Mouse (Mus musculus): Measurements from ENCODE around the gene Wdr81. TPM values are rescaled to one million over a fixed set of nuclear protein-coding genes. Genes with fewer than 3 reads are reported as not detected.

Wdr81 gene
- polyA plus RNA-seq, 1 experiment: 34.4 TPM

DNA sequence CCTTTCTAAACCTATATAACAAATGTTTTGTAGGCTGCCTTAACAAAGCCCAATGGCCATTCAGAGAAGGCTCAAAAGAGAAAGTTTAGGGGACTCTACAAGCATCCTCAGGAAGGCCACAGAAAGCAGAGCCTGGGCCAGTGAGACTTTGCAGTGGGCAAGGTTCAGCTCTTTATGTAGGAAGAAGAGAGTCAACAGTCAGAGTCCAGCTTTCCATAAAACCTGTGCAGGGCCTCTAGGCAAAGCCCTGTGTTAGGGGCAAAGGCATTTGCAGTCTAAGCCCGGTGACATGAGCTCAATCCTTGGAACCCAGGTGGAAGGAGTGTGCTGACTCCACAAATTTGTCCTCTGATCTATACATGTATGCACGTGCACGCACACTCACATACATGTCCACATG lies 30.1 kb downstream of the Wdr81 start:
- TF ChIP-seq POLR2A (IDR thresholded peaks at IDR 0.05; ENCODE audit: low read depth, low read length): no peak
- TF ChIP-seq CTCF (IDR thresholded peaks at IDR 0.05; ENCODE audit: extremely low read depth, insufficient read depth, insufficient read length, insufficient replicate concordance): no peak

DNA sequence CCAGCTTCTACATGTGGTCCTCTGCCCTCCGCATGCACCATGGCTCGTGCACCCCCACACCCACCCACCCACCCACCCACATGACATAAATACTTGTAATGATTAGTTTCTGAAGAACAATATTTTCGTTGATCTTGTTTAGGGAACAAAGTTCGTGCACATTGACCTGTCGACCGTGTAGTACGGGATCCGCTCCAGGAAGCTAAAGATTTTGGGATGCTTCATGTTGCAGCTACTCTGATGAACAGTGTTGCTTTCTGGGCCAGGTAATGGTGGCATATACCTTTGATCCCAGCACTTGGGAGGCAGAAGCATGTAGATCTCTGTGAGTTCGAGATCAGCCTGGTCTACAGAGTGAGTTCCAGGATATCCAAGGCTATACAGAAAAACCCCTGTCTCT lies 30.5 kb downstream of the Wdr81 start:
- no peaks in the 10 kb centered on the region for H3K27me3 ChIP-seq (ENCODE audit: control insufficient read depth, insufficient read depth, low read length)

More for the DNA sequence above, 30.1 kb downstream of the Wdr81 start:
- Histone ChIP-seq H3K27me3 (ENCODE audit: control insufficient read depth, insufficient read depth, low read length) (no peaks in the 10 kb centered on the region), H3K4me3 (ENCODE audit: extremely low read depth, insufficient read depth, insufficient read length) (no peak overlapping the region), H3K4me1 (ENCODE audit: control insufficient read depth, insufficient read depth, insufficient read length) (no peaks in the 10 kb centered on the region; the same call in 1 of the 2 replicates), H3K36me3 (ENCODE audit: control insufficient read depth, insufficient read depth, low read length) (no peaks in the 10 kb centered on the region), H3K27ac (ENCODE audit: insufficient read depth, low read length) (no peak overlapping the region)
- WGBS: 88% methylated on average over 3 of the region's 3 CpGs
- DNase-seq (ENCODE audit: low read depth in 1 of 2, low spot score in 2 of 2): no peak

DNA sequence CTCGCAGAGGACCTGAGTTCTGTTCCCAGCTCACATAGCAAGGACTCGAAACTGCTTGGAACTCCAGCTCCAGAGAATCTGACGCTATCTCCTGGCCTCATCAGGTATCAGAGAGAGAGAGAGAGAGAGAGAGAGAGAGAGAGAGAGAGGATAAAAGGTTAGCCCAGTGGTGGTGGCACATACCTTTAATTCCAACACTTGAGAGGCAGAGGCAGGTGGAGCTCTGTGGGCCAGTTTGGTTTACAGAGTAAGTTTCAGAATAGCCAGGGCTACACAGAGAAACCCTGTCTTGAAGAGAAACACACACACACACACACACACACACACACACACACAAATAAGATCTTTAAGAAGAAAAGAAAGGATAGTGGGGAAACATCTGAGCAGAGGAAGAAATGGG lies 31.4 kb downstream of the Wdr81 start:
- no peaks in the 10 kb centered on the region for H3K27me3 ChIP-seq (ENCODE audit: control insufficient read depth, insufficient read depth, low read length)
- H3K27ac ChIP-seq (ENCODE audit: insufficient read depth, low read length): no peak overlapping the region
- no peaks in the 10 kb centered on the region for H3K4me1 ChIP-seq (ENCODE audit: control insufficient read depth, insufficient read depth, insufficient read length)
- no peak for TF ChIP-seq POLR2A (IDR thresholded peaks at IDR 0.05; ENCODE audit: low read depth, low read length)
- H3K4me3 ChIP-seq (ENCODE audit: extremely low read depth, insufficient read depth, insufficient read length): no peak overlapping the region
- no peaks in the 10 kb centered on the region for H3K36me3 ChIP-seq (ENCODE audit: control insufficient read depth, insufficient read depth, low read length)
- no peak for DNase-seq (ENCODE audit: low read depth in 1 of 2, low spot score in 2 of 2)
- 90% methylated on average over 3 of the region's 3 CpGs for WGBS

More for the DNA sequence above, 30.5 kb downstream of the Wdr81 start:
- WGBS: 91% methylated on average over 9 of the region's 9 CpGs
- Histone ChIP-seq H3K27ac (ENCODE audit: insufficient read depth, low read length) (no peak overlapping the region), H3K4me3 (ENCODE audit: extremely low read depth, insufficient read depth, insufficient read length) (no peak overlapping the region), H3K36me3 (ENCODE audit: control insufficient read depth, insufficient read depth, low read length) (no peaks in the 10 kb centered on the region), H3K4me1 (ENCODE audit: control insufficient read depth, insufficient read depth, insufficient read length) (no peaks in the 10 kb centered on the region; the same call in 1 of the 2 replicates)
- TF ChIP-seq CTCF (IDR thresholded peaks at IDR 0.05; ENCODE audit: extremely low read depth, insufficient read depth, insufficient read length, insufficient replicate concordance): no peak
- DNase-seq (ENCODE audit: low read depth in 1 of 2, low spot score in 2 of 2): no peak

DNA sequence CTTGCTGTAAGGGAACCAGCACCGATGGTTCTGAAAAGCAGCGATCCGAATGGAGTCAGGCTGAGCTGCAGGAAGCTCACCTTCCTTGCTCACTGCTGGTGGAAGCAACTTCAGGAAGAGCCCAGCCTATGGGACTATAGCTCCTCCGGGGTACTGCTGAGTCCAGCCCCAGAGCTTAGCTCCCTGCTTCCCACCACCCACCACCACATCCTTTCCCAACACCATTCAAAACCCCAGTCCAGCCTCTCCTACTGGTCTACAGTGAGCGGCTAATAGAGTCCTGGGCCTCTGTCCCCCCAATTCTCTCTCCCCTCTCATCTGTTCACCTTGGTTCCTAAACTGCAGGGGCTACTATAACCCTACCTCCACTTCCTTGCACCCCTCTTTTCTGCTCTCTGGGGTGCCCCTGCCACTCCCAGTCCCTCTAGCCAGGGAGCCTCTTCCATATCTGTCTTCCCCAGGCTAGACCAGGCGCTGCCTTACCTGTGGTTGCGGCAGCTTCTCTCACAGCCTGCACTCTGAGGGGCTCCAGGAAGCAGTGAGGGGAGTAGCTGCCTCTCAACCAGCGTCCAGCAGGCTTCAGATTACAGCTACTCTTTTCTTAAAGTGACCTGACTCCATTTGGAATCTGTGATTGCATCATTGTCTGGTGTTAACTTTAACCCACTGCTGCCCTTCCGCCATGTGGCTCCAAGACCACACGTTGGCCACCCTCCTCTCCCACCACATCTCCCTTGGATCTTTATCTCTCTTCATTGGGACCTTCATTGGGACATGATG lies 32.3 kb downstream of the Wdr81 start, which contains the start of gene Serpinf1:
Gene Serpinf1, minus strand, starts transcription at position 689 of the 780 bp plus-strand sequence.
- Histone ChIP-seq H3K4me1 (ENCODE audit: control insufficient read depth, insufficient read depth, insufficient read length) (no peaks in the 10 kb centered on the region), H3K27me3 (ENCODE audit: control insufficient read depth, insufficient read depth, low read length) (no peaks in the 10 kb centered on the region), H3K27ac (ENCODE audit: insufficient read depth, low read length) (no peak within 1 kb of the TSS), H3K36me3 (ENCODE audit: control insufficient read depth, insufficient read depth, low read length) (no peaks in the 10 kb centered on the region), H3K4me3 (ENCODE audit: extremely low read depth, insufficient read depth, insufficient read length) (no peak within 1 kb of the TSS)
- DNase-seq (ENCODE audit: low read depth in 1 of 2, low spot score in 2 of 2): no peak
- no peak for TF ChIP-seq POLR2A (IDR thresholded peaks at IDR 0.05; ENCODE audit: low read depth, low read length)
- TF ChIP-seq CTCF (IDR thresholded peaks at IDR 0.05; ENCODE audit: extremely low read depth, insufficient read depth, insufficient read length, insufficient replicate concordance): no peak
- WGBS: 65% methylated on average over 10 of the region's 10 CpGs

DNA sequence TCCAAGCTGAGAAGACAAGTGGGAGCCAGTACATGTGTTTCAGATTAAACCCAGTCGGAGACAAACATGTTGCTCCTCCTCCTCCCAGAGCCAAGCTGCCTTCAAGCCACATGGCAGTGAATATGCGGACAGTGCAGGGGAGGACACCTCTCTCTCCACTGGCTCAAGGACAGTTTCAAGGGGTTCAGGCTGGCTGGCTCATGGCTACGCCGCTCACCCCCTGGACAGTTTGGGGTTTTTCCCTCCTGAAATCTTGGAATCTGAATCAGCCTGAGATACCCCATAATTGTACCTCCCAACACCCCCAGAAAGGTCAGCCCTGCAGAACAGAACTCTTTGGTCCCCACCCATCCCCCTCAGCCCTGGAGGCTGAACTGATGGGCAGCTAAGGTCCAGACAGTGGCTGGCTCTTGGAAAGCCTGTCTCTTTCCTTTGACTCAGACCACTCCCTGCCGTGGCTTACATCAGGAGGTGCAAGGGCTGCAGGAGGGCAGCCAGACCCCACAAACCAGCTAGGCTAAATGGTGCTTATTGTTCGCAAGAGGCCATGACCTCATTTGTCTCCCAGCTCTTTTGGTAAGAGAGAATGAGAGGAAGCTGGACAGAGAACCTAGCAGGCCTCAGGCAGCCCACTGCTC lies 33.0 kb downstream of the Wdr81 start:
- no peaks in the 10 kb centered on the region for H3K27me3 ChIP-seq (ENCODE audit: control insufficient read depth, insufficient read depth, low read length)
- DNase-seq (ENCODE audit: low read depth in 1 of 2, low spot score in 2 of 2): no peak
- 85% methylated on average over 6 of the region's 6 CpGs for WGBS
- TF ChIP-seq POLR2A (IDR thresholded peaks at IDR 0.05; ENCODE audit: low read depth, low read length) (no peak), CTCF (IDR thresholded peaks at IDR 0.05; ENCODE audit: extremely low read depth, insufficient read depth, insufficient read length, insufficient replicate concordance) (no peak)
- H3K4me3 ChIP-seq (ENCODE audit: extremely low read depth, insufficient read depth, insufficient read length): no peak overlapping the region
- no peak overlapping the region for H3K27ac ChIP-seq (ENCODE audit: insufficient read depth, low read length)
- no peaks in the 10 kb centered on the region for H3K36me3 ChIP-seq (ENCODE audit: control insufficient read depth, insufficient read depth, low read length)
- H3K4me1 ChIP-seq (ENCODE audit: control insufficient read depth, insufficient read depth, insufficient read length): peaks cover 5% of the 10 kb centered on the region; the same call in 1 of the 2 replicates

DNA sequence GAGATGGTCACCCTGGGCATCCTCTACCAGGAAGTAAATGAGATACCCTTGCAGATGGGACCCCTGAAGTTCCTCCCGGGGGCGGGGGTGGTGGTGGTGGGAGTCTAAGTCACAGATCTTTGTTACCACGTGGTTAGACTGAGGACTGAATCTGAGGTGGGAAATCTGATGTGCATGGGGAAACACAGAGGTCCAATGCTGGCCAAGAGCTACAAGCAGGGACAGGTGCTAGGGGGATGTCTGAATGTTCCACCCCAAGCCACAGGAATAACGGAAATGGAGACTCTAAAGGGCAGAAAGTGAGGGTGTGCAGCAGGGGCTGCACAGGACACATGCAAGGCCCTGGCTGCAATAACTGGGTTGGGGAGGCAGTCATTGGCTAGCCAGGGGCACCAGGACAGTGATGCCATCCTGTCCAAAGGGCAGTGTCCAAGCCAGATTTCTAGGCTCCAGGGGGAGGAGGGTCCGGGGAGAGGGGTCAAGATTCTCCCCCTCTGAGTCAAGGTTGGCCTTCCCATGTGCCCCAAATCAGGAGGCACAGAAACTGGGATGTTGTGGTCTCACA lies 33.6 kb downstream of the Wdr81 start:
- no peak overlapping the region for H3K4me3 ChIP-seq (ENCODE audit: extremely low read depth, insufficient read depth, insufficient read length)
- no peaks in the 10 kb centered on the region for H3K27me3 ChIP-seq (ENCODE audit: control insufficient read depth, insufficient read depth, low read length)
- H3K27ac ChIP-seq (ENCODE audit: insufficient read depth, low read length): no peak overlapping the region
- no peak for DNase-seq (ENCODE audit: low read depth in 1 of 2, low spot score in 2 of 2)
- TF ChIP-seq POLR2A (IDR thresholded peaks at IDR 0.05; ENCODE audit: low read depth, low read length): no peak
- TF ChIP-seq CTCF (IDR thresholded peaks at IDR 0.05; ENCODE audit: extremely low read depth, insufficient read depth, insufficient read length, insufficient replicate concordance): no peak
- H3K4me1 ChIP-seq (ENCODE audit: control insufficient read depth, insufficient read depth, insufficient read length): peaks cover 11% of the 10 kb centered on the region
- WGBS: 71% methylated on average over 5 of the region's 5 CpGs
- H3K36me3 ChIP-seq (ENCODE audit: control insufficient read depth, insufficient read depth, low read length): no peaks in the 10 kb centered on the region

Measured in spleen, adult 2 months (tissue).